Mouse (Mus musculus): Measurements from ENCODE around the gene Pinlyp.
"Not testable (repeated sequence)": the region's sequence is repeated elsewhere in the genome, so short reads cannot be mapped to it uniquely, and the experiment has no call there.

Pinlyp gene

GRCm38 (mm10) chr7:24522805-24523204 lies 23.1 kb downstream of the Pinlyp start:
- DNase-seq (ENCODE audit: low spot score): no peak

DNA sequence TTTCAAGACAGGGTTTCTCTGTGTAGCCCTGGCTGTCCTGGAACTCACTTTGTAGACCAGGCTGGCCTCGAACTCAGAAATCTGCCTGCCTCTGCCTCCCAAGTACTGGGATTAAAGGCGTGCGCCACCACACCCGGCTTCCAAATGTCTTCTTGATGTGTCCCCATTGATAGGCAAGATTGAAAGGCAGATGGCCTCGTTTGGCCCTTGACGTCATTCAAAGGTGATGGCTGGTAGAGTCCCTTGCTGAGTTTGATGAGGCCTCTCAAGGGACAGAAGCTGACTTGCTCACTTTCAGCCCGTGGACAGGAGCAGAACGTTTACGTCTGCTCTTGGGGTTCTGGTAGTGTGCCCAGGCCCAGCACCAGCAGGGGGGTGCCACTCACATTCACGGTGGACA lies 25.9 kb downstream of the Pinlyp start:
- DNase-seq (ENCODE audit: low spot score): not testable (repeated sequence)

- no peak for DNase-seq (ENCODE audit: low spot score)
Observed at GRCm38 (mm10) chr7:24519130-24519529, 26.8 kb downstream of the Pinlyp start.

DNA sequence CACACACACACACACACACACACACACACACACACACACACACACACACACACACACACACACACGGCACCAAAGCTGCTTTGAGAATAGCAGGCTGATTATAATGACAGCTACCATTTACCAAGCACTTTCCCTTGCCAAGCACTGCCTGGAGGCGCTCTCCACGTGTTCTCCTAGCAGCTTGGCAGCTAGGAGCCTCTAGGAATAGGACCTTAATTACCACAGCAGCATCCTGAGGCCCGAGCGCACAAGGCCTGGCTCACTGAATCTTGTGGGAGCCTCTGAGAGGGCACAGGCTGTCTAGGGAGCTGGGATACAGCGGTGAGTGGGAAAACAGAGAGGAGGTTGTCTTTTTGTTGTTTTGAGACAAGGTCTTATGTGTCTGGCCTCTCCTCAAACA lies 28.3 kb downstream of the Pinlyp start:
- DNase-seq (ENCODE audit: low spot score): no peak

DNA sequence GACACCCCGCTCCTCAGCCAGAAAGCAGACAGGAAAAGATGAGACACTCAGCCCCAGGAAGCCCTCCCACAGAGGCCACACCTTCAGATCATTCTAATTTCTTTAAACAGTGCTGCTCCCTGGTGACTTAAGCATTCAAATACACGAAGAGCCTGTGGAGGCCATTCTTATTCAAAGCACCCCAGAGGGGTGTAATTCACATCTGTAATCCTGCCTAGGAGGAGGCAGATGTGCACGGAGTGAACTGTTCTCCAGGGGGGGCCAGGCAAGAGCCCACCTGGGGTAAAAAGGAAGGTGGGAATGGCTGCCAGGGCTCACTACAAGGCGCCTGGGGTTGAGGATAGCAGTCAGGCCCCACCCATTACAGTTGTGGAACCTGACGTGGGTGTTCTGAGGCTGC lies 28.8 kb downstream of the Pinlyp start:
- DNase-seq (ENCODE audit: low spot score): no peak

DNA sequence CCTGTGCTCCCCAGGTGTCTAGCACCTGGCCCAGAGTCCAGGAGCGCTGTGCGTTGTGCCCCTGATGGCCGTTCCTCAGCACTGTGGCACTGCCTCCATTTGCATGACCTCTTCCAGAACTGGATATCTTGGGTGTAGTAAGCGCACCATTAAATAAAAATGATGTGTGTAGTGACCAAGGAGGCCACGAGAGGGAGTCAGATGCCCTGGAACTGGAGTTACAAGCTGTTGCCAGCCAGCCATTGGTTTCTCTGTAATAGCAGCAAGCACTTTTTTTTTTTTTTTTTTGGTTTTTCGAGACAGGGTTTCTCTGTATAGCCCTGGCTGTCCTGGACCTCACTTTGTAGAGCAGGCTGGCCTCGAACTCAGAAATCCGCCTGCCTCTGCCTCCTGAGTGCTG lies 29.6 kb downstream of the Pinlyp start:
- DNase-seq (ENCODE audit: low spot score): not testable (repeated sequence)

DNA sequence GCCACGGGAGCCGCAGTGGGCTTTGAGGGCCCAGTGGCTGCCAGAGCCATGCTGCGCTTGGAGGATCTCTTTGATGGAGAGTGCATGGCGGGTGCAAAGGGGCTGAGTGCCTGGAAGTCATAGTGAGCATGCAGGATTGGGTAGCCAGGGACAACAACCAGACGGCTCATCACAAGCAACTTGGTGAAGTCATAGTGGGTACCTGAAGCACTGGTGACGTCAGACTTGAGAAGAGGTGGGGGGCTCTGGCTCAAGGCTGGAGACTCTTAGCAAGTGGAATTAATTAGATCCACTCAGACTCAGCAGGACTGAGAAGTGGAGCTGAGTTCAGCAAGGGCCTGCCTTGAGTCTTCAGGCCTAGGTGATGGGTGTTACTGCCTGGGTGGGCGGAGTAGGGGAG lies 33.6 kb downstream of the Pinlyp start, which contains the start of gene AC161166.1:
AC161166.1 (minus strand) TSS at position 101 of the 400 bp plus-strand sequence.
- DNase-seq (ENCODE audit: low spot score): no peak

DNA sequence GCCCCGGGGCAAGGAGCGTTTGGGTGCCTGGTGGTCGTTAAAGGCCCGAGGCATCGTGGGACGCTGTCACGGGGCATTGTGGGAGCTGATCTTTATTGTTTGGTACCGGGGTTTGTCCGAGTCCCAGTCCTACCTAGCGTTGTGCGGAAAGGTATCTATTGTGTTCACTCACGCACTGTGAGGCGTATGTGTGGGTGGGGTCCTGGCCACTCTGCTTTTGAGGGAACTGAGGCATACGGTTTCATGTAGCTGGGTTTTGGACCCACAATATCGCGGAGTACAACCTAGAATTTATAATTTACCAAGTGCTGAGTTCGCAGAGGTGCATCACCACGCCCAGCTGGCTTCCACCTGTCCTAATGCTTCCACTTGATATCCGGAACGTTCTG lies 38.2 kb downstream of the Pinlyp start:
- DNase-seq (ENCODE audit: low spot score): no peak

- DNase-seq (ENCODE audit: low spot score): no peak
Observed at GRCm38 (mm10) chr7:24506838-24507725, 38.8 kb downstream of the Pinlyp start, which contains the start of gene Zfp428. Gene Zfp428 (plus strand): TSS chr7:24507006.

DNA sequence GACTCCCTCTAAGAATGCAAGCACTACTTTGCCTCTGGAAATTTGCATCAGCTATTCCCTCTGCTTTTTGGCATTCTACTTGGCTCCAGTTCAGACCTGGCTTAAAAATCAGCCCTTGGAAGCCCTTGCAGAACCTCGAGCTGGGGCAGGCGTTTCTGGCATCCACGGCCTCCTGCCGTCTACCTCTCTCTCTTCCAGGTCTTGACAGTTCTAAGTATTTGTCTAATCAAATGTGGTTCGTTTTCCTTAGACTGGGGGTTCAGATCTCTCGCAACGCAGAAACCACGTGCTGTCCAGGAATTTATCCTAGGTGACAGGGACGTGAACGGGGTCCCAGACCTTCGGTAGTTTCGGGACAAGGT lies 39.5 kb downstream of the Pinlyp start:
- DNase-seq (ENCODE audit: low spot score): no peak

DNA sequence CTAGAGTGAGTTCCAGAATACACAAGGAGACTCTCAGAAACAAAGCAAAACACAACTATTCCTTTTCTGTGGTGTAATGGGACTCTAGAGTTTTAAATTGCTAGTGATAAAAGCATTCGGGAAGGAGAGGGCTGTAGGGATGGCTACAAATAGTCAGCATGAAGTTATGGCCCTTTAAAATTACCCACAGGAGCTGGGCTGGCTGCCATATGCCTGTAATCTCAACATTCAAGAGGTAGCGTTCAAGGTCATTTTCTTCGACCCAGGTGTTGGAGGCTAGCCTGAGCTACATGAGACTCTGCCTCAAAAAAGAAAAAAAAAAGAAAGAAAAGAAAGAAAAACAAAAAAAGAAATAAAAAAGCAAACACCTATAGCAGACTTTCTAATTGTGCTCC lies 39.9 kb downstream of the Pinlyp start:
- no peak for DNase-seq (ENCODE audit: low spot score)

DNA sequence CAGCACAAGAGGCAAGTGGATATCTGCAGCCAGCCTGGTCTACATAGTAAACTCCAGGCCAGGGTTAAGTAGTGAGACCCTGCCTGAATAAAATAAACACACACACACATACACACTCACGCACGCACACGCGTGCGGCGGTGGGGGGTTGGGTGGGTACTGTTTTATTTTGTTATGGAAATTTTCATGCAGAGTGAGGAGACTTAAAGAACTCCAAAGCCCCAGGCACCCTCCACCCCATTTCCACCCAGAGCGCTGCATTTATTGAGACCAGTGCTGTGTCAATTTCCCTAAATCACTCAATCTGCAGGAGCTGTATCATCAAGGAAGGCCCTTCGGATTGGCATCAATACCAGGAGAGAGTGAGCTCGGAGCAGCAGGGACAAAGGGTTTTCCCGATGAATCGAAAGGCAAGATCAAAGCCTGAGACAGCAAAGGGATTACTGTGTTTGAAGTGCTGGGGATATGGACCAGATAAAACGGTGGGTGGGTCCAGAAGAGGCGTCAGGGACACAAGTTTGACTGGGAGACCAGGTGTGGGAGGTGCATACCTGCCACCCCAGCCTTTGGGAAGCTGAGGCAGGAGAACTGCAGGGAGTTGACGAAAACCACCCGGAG lies 40.4 kb downstream of the Pinlyp start:
- DNase-seq (ENCODE audit: low spot score): no peak

- no peak for DNase-seq (ENCODE audit: low spot score)
Observed at GRCm38 (mm10) chr7:24504868-24505267, 41.0 kb downstream of the Pinlyp start.

DNA sequence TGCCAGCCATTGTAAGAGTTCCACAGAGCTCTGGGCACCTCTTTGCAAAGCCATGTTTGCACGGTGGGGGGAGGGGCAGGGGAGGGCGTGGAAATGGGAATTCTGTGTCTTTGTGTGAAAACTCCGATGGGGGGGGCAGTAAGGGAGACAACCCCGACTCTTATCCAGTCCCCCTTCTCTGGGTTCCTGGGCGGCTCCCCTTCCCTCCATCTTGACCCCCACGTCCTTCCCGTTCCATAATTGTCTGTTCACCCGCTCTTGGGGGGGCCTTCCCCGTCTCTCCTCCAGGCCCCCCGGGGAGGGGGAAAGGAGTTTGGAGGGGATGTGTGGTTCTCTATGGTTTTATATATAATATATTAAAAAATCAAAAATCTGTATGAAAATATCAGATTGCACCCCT lies 41.9 kb downstream of the Pinlyp start:
- no peak for DNase-seq (ENCODE audit: low spot score)

DNA sequence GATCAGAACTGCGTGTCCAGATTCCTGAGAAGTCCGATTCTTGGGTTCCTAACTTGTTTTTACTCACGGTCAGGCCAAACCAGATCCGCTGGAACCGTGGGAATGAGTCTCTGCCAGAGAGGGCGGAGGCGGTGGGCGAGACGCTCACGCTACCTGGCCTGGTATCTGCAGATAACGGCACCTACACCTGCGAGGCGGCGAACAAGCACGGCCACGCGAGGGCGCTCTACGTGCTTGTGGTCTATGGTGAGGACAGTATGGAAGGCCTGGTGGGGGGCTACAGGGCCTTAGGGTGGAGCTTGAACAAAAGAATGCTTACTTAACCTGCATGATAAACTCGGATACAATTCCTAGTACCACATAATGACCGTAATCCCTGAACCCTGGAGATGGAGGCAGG lies 44.4 kb downstream of the Pinlyp start:
- no peak for DNase-seq (ENCODE audit: low spot score)

DNA sequence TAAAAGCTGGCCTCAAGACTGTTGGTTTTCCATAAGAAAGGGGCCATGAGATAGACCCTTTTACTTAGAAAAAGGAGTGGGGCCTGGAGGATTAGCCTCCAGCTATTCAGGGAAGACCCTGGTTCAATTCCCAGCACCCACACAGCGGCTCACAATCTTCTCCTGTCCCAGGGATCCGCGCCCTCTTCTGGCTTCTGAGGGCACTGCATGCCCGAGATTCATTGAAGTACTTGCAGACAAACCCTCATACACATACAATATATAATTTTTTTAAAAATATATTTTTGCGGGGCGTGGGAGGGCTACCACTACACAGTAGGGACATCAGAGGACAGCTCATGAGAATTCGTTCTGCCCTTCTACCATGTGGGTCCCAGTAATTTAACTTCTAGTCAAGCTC lies 45.0 kb downstream of the Pinlyp start:
- no peak for DNase-seq (ENCODE audit: low spot score)

DNA sequence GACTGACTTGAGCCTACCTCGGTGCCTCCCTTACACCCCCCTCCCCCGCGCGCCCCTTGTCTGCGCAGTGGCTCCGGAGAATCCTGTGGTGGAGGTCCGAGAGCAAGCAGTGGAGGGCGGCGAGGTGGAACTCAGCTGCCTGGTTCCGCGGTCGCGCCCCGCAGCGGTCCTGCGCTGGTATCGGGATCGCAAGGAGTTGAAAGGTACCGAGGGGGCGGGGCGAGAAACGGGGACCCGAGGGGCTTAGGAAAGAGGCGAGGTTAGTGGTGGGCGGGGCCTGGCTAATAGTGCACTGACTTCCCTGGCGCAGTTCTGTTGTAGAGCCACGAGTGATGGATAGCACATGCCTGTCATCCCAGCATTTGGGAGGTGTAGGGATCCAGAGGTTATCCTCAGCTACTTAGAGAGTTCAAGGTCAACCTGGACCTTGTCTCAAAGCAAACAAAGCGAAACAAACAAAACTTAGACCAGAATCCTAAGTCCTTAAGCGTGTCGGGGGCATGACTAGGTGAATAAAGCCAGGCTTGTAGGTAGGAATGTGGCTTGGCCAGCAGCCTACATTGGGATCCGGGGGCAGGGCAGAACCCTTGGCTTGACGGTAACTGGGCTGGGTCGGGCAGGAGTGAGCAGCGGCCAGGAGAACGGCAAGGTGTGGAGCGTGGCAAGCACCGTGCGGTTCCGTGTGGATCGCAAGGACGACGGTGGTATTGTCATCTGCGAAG lies 45.9 kb downstream of the Pinlyp start:
- no peak for DNase-seq (ENCODE audit: low spot score)

Measured in layer of hippocampus, adult 9-10 months (tissue).